Mouse (Mus musculus): Measurements from ENCODE around the gene Cacna1e. TPM values are rescaled to one million over a fixed set of nuclear protein-coding genes. Genes with fewer than 3 reads are reported as not detected.

Cacna1e gene
- total and polyA plus RNA-seq, 3 experiments = 0.60 to 8.5 (median 2.5) TPM

DNA sequence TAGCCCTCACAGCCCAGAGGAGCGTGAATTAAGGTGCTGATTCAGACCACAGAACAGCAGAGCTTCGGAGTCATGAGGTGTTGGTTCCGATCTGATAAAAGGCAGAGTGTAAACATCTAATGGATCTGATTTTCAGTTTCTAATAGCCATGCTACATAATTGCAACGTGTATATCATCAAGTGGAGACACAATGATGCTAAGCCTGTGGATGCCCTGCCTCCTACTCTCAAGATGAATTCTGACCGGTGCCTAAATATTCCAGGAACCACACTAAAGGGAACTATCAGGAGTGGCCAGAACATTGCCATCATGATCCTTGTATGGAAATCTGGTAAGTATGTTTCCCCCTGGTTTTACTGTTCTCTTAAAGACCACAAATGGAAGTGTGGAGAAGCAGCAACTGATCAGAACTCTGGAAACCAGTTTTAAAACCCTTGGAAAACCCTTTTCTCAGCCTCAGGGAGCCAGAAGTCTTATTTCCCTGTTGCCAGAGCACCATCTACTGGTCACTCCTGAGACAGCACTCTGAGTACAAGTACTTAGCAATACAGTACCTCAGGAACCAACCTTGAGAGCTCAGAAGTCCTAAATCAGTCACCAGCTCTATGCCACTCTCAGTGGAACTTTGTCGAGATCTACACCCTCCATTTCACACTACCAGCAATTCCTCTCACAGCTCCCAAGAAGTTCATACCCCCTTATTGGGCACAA, 154.9 kb downstream of the Cacna1e start (continued):
- TF ChIP-seq EP300 (IDR thresholded peaks at IDR 0.05; ENCODE audit: low read length) (no peak), MYC (IDR thresholded peaks at IDR 0.05; ENCODE audit: low read depth, low read length) (no peak), BHLHE40 (IDR thresholded peaks at IDR 0.05; ENCODE audit: low read depth, low read length) (no peak), ELF1 (IDR thresholded peaks at IDR 0.05; ENCODE audit: low read depth, low read length) (no peak), CHD1 (IDR thresholded peaks at IDR 0.05; ENCODE audit: low read depth, low read length) (no peak), MAFK (IDR thresholded peaks at IDR 0.05; ENCODE audit: insufficient replicate concordance, low read length) (no peak), UBTF (IDR thresholded peaks at IDR 0.05; ENCODE audit: low read depth, low read length) (no peak), GABPA (IDR thresholded peaks at IDR 0.05; ENCODE audit: insufficient replicate concordance, low read depth, low read length) (no peak), ZKSCAN1 (IDR thresholded peaks at IDR 0.05; ENCODE audit: borderline replicate concordance, low read depth, low read length) (no peak), E2F4 (IDR thresholded peaks at IDR 0.05; ENCODE audit: insufficient replicate concordance, low read depth, low read length) (no peak), TBP (conservative IDR thresholded peaks at IDR 0.05; ENCODE audit: low read depth, low read length) (no peak), IRF4 (IDR thresholded peaks at IDR 0.05; ENCODE audit: low read depth, low read length) (no peak), SIN3A (IDR thresholded peaks at IDR 0.05; ENCODE audit: low read length) (no peak), POLR2A (IDR thresholded peaks at IDR 0.05; ENCODE audit: low read depth, low read length) (no peak)

- no peaks in the 10 kb centered on the region for H3K79me2 ChIP-seq (replicated peaks; ENCODE audit: control insufficient read depth, extremely low read depth, insufficient read depth, poor library complexity, severe bottlenecking)
- peaks cover 2 to 21% of the 10 kb centered on the region in 2 experiments for H3K36me3 ChIP-seq (replicated peaks in 1 of 2; ENCODE audit: control insufficient read depth in 1 of 2, insufficient read depth in 1 of 2, low read length in 1 of 2)
- H3K4me3 ChIP-seq (replicated peaks in 1 of 3; ENCODE audit: low read depth in 2 of 3, low read length in 2 of 3, poor library complexity in 1 of 3) = no peak overlapping the region
- H3K9me3 ChIP-seq (replicated peaks; ENCODE audit: low read length) = no peaks in the 10 kb centered on the region
- no peak for DNase-seq (ENCODE audit: extremely low read depth)
- H3K27ac ChIP-seq (ENCODE audit: insufficient read depth, low read depth) = no peak overlapping the region
- in situ Hi-C loops (cut with MboI; ENCODE audit: low pct_ligation_motif_present, low pct_unique_long_range_greater_than_20kb, low sequenced_read_pairs) = loop anchor here (5.0 kb wide), 1 partner anchor 446 kb away; no protein-coding TSS in a partner anchor
- TF ChIP-seq ZC3H11A (IDR thresholded peaks at IDR 0.05; ENCODE audit: low read depth, low read length) (no peak), ZKSCAN1 (IDR thresholded peaks at IDR 0.05; ENCODE audit: borderline replicate concordance, low read depth, low read length) (no peak)
- H3K9ac ChIP-seq (ENCODE audit: insufficient read depth, low read depth) = no peak overlapping the region
- H3K27me3 ChIP-seq (replicated peaks) = no peaks in the 10 kb centered on the region
- no peak overlapping the region for H3K4me2 ChIP-seq (ENCODE audit: insufficient read depth, low read depth, poor library complexity, severe bottlenecking)
- dilution Hi-C loops (cut with MboI; ENCODE audit: extremely low pct_ligation_motif_present, extremely low pct_unique_long_range_greater_than_20kb, low sequenced_read_pairs) = no loop called here
- peaks cover 0 to 14% of the 10 kb centered on the region in 2 experiments; a peak in 3 of 4 replicates for H3K4me1 ChIP-seq (ENCODE audit: control insufficient read depth in 1 of 2, insufficient read depth in 2 of 2)
Measured at GRCm38 (mm10) chr1:154728682-154729081, 155.6 kb downstream of the Cacna1e start.

DNA sequence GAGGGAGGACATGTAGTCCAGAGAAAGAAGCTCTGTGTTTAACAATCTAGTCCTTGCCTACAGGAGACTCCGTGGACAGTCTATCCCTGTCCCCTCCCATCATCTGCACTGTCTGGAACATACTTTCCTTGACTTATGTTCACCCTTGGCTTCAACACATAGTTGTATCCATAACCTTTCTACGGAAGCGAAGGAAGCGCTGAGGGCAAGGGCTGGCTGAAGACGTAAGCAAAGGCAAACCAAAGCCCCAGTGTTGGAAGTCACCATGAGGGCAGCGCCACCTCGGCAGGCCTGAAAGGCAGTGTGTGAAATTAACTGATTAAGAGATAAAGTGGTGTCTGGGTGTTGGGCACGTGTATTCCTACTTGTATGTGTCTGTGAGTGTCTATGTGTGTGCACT, 156.6 kb downstream of the Cacna1e start:
- H3K4me1 ChIP-seq (ENCODE audit: control insufficient read depth in 1 of 2, insufficient read depth in 2 of 2) = peaks cover 0 to 14% of the 10 kb centered on the region in 2 experiments; a peak in 3 of 4 replicates
- no peaks in the 10 kb centered on the region for H3K9me3 ChIP-seq (replicated peaks; ENCODE audit: low read length)
- no peaks in the 10 kb centered on the region for H3K79me2 ChIP-seq (replicated peaks; ENCODE audit: control insufficient read depth, extremely low read depth, insufficient read depth, poor library complexity, severe bottlenecking)
- H3K9ac ChIP-seq (ENCODE audit: insufficient read depth, low read depth) = no peak overlapping the region
- in situ Hi-C loops (cut with MboI; ENCODE audit: low pct_ligation_motif_present, low pct_unique_long_range_greater_than_20kb, low sequenced_read_pairs) = loop anchor here (5.0 kb wide), 1 partner anchor 445 kb away; no protein-coding TSS in a partner anchor
- no peaks in the 10 kb centered on the region for H3K27me3 ChIP-seq (replicated peaks)
- no peak for TF ChIP-seq CTCF (conservative IDR thresholded peaks at IDR 0.05 in 1 of 2, IDR thresholded peaks at IDR 0.05 in 1 of 2; ENCODE audit: low read depth in 2 of 2, low read length in 2 of 2)
- no peak for TF ChIP-seq ELF1 (IDR thresholded peaks at IDR 0.05; ENCODE audit: low read depth, low read length)
- TF ChIP-seq NELFE (IDR thresholded peaks at IDR 0.05; ENCODE audit: low read depth, low read length) = no peak
- TF ChIP-seq RAD21 (IDR thresholded peaks at IDR 0.05; ENCODE audit: low read depth, low read length) = no peak
- no peak for TF ChIP-seq USF1 (IDR thresholded peaks at IDR 0.05; ENCODE audit: low read depth, low read length)
- no peak for TF ChIP-seq GABPA (IDR thresholded peaks at IDR 0.05; ENCODE audit: insufficient replicate concordance, low read depth, low read length)
- TF ChIP-seq MAZ (IDR thresholded peaks at IDR 0.05; ENCODE audit: low read depth, low read length) = no peak
- TF ChIP-seq KAT2A (IDR thresholded peaks at IDR 0.05; ENCODE audit: insufficient replicate concordance, low read length) = no peak
- TF ChIP-seq RCOR1 (conservative IDR thresholded peaks at IDR 0.05; ENCODE audit: low read depth, low read length) = no peak
- no peak for TF ChIP-seq EP300 (IDR thresholded peaks at IDR 0.05; ENCODE audit: low read length)
- no peak for TF ChIP-seq CHD1 (IDR thresholded peaks at IDR 0.05; ENCODE audit: low read depth, low read length)
- TF ChIP-seq POLR2AphosphoS2 (IDR thresholded peaks at IDR 0.05; ENCODE audit: low read depth, low read length) = no peak
- TF ChIP-seq SMC3 (IDR thresholded peaks at IDR 0.05; ENCODE audit: low read depth, low read length) = no peak
- no peak for TF ChIP-seq JUND (conservative IDR thresholded peaks at IDR 0.05; ENCODE audit: low read depth, low read length)
- TF ChIP-seq UBTF (IDR thresholded peaks at IDR 0.05; ENCODE audit: low read depth, low read length) = no peak
- TF ChIP-seq MEF2A (IDR thresholded peaks at IDR 0.05; ENCODE audit: borderline replicate concordance, low read depth, low read length) = no peak
- no peak for TF ChIP-seq MAFK (IDR thresholded peaks at IDR 0.05; ENCODE audit: insufficient replicate concordance, low read length)
- TF ChIP-seq ETS1 (conservative IDR thresholded peaks at IDR 0.05; ENCODE audit: low read depth, low read length) = no peak
- no peak for TF ChIP-seq NRF1 (IDR thresholded peaks at IDR 0.05; ENCODE audit: low read depth, low read length)
- no peak for TF ChIP-seq TCF12 (IDR thresholded peaks at IDR 0.05; ENCODE audit: low read depth, low read length)
- dilution Hi-C loops (cut with MboI; ENCODE audit: extremely low pct_ligation_motif_present, extremely low pct_unique_long_range_greater_than_20kb, low sequenced_read_pairs) = no loop called here
- H3K36me3 ChIP-seq (replicated peaks in 1 of 2; ENCODE audit: control insufficient read depth in 1 of 2, insufficient read depth in 1 of 2, low read length in 1 of 2) = peaks cover 2 to 29% of the 10 kb centered on the region in 2 experiments
- H3K4me3 ChIP-seq (replicated peaks in 1 of 3; ENCODE audit: low read depth in 2 of 3, low read length in 2 of 3, poor library complexity in 1 of 3) = no peak overlapping the region
- no peak overlapping the region for H3K4me2 ChIP-seq (ENCODE audit: insufficient read depth, low read depth, poor library complexity, severe bottlenecking)
- H3K27ac ChIP-seq (ENCODE audit: insufficient read depth, low read depth) = no peak overlapping the region
- DNase-seq (ENCODE audit: extremely low read depth) = no peak
